In genomic region chr7:130827431-130827830, GRCm38 (mm10) we compare ENCODE assay signal across 9 mouse cellular contexts. TPM values are rescaled to one million over a fixed set of nuclear protein-coding genes. Genes with fewer than 3 reads are reported as not detected.
DNase-seq lines count a peak whose midpoint lies in the region; ATAC-seq and TF ChIP-seq lines count a peak whose summit lies in the region.
"Had no signal": no experiment of that assay in that cellular context is flagged by ENCODE, and none has a peak within 500 bp of the region (broad histone marks: within the 10 kb centered on the region; RNA-seq: fewer than 3 reads in every experiment).

No protein-coding gene starts in this region.

- no peak overlapping the region for H3K4me3 ChIP-seq in midbrain, embryonic 10.5 days
- H3K4me3 ChIP-seq in midbrain, embryonic 13.5 days (replicated peaks) = no peak overlapping the region
- H3K4me3 ChIP-seq in bone marrow macrophage, adult 2 months (ENCODE audit: insufficient read depth, low read length) = no peak overlapping the region
- no peak overlapping the region for H3K4me3 ChIP-seq in heart, postnatal 0 days (ENCODE audit: low read depth, low read length)
- H3K4me3 ChIP-seq in limb, embryonic 11.5 days (ENCODE audit: low read depth, low read length) = no peak overlapping the region
- H3K4me3 ChIP-seq: megakaryocyte, embryonic 14.5 days had no signal

- H3K27me3 ChIP-seq in midbrain, embryonic 10.5 days (ENCODE audit: low read depth, poor library complexity, severe bottlenecking) = peaks cover 11% of the 10 kb centered on the region; the same call in 1 of the 2 replicates
- peaks cover 4% of the 10 kb centered on the region for H3K27me3 ChIP-seq in midbrain, embryonic 13.5 days
- H3K27me3 ChIP-seq in heart, postnatal 0 days (ENCODE audit: control insufficient read depth, insufficient read depth, low read length) = no peaks in the 10 kb centered on the region
- H3K27me3 ChIP-seq in limb, embryonic 11.5 days (ENCODE audit: control insufficient read depth, insufficient read depth, low read length) = no peaks in the 10 kb centered on the region

- ATAC-seq in CD4-positive, CD25-positive, alpha-beta regulatory T cell, adult 4 months = no peak
- no peak for ATAC-seq in midbrain, embryonic 13.5 days
- peak; percentile 50 for ATAC-seq in heart, postnatal 0 days (ENCODE audit: insufficient read depth, low read depth)
- ATAC-seq in limb, embryonic 11.5 days (ENCODE audit: insufficient number of reproducible peaks, low FRiP score, low TSS enrichment, low read depth) = no peak

- no peak for TF ChIP-seq POLR2A in bone marrow macrophage, adult 2 months (IDR thresholded peaks at IDR 0.05; ENCODE audit: borderline replicate concordance, low read depth, low read length)

- no peak overlapping the region for H3K4me2 ChIP-seq in midbrain, embryonic 13.5 days (replicated peaks)
- no peak overlapping the region for H3K4me2 ChIP-seq in heart, postnatal 0 days (ENCODE audit: low read depth, low read length)
- no peak overlapping the region for H3K4me2 ChIP-seq in limb, embryonic 11.5 days (ENCODE audit: low read depth, severe bottlenecking)

- 71% methylated on average over 3 of the region's 3 CpGs for WGBS in midbrain, embryonic 10.5 days
- WGBS in midbrain, embryonic 13.5 days = 58% methylated on average over 3 of the region's 3 CpGs
- WGBS in heart, postnatal 0 days = 28% methylated on average over 3 of the region's 3 CpGs
- 38% methylated on average over 3 of the region's 3 CpGs for WGBS in limb, embryonic 11.5 days

- no peak for TF ChIP-seq EP300 in heart, postnatal 0 days (IDR thresholded peaks at IDR 0.05; ENCODE audit: low read depth)

- 0 out of 2 replicates have a peak, but pooled peaks cover 4% of the 10 kb centered on the region for H3K4me1 ChIP-seq in midbrain, embryonic 10.5 days
- H3K4me1 ChIP-seq in midbrain, embryonic 13.5 days (replicated peaks) = no peaks in the 10 kb centered on the region
- H3K4me1 ChIP-seq in bone marrow macrophage, adult 2 months (ENCODE audit: control insufficient read depth, insufficient read depth, low read length) = no peaks in the 10 kb centered on the region
- 0 out of 2 replicates have a peak, but pooled peaks cover 10% of the 10 kb centered on the region for H3K4me1 ChIP-seq in heart, postnatal 0 days (ENCODE audit: control insufficient read depth, insufficient read depth)
- no peaks in the 10 kb centered on the region for H3K4me1 ChIP-seq in limb, embryonic 11.5 days (ENCODE audit: control insufficient read depth, insufficient read depth, low read length)

- no peaks in the 10 kb centered on the region for H3K36me3 ChIP-seq in midbrain, embryonic 10.5 days
- no peaks in the 10 kb centered on the region for H3K36me3 ChIP-seq in midbrain, embryonic 13.5 days
- H3K36me3 ChIP-seq in heart, postnatal 0 days (replicated peaks; ENCODE audit: control insufficient read depth, insufficient read depth, low read length) = no peaks in the 10 kb centered on the region
- H3K36me3 ChIP-seq in limb, embryonic 11.5 days (ENCODE audit: control insufficient read depth, insufficient read depth, low read length) = no peaks in the 10 kb centered on the region

- TF ChIP-seq CTCF in bone marrow macrophage, adult 2 months (IDR thresholded peaks at IDR 0.05; ENCODE audit: low read depth, low read length) = 0 out of 2 replicates have a peak, but pooled peaks have one; percentile 25
- TF ChIP-seq CTCF in heart, postnatal 0 days (IDR thresholded peaks at IDR 0.05; ENCODE audit: low read depth) = peak; percentile 79

- no peaks in the 10 kb centered on the region for H3K9me3 ChIP-seq in midbrain, embryonic 10.5 days (replicated peaks)
- no peaks in the 10 kb centered on the region for H3K9me3 ChIP-seq in midbrain, embryonic 13.5 days
- H3K9me3 ChIP-seq in heart, postnatal 0 days (replicated peaks; ENCODE audit: control insufficient read depth, low read length) = no peaks in the 10 kb centered on the region
- no peaks in the 10 kb centered on the region for H3K9me3 ChIP-seq in limb, embryonic 11.5 days (ENCODE audit: control insufficient read depth, low read length)
- H3K9me3 ChIP-seq: megakaryocyte, embryonic 14.5 days had no signal

- no peak overlapping the region for H3K9ac ChIP-seq in midbrain, embryonic 13.5 days (replicated peaks)
- H3K9ac ChIP-seq in heart, postnatal 0 days (replicated peaks; ENCODE audit: low read depth, low read length) = no peak overlapping the region
- no peak overlapping the region for H3K9ac ChIP-seq in limb, embryonic 11.5 days (ENCODE audit: low read length)

- peak; percentile 50 for DNase-seq in CD4-positive, CD25-positive, alpha-beta regulatory T cell, adult 2 months (ENCODE audit: low read depth, low spot score)
- DNase-seq in midbrain, embryonic 10.5 days (ENCODE audit: low spot score) = peak; percentile 50
- peak; percentile 42 for DNase-seq in heart, postnatal 0 days (ENCODE audit: low spot score)
- DNase-seq in limb, embryonic 11.5 days (ENCODE audit: low spot score) = peak; percentile 61
- peak; percentile 24 for DNase-seq in skeletal muscle tissue, adult 2 months (ENCODE audit: low read depth, low spot score)

- no peak overlapping the region for H3K27ac ChIP-seq in midbrain, embryonic 10.5 days (replicated peaks)
- no peak overlapping the region for H3K27ac ChIP-seq in midbrain, embryonic 13.5 days
- no peak overlapping the region for H3K27ac ChIP-seq in bone marrow macrophage, adult 2 months (ENCODE audit: insufficient read depth, low read depth, low read length)
- no peak overlapping the region for H3K27ac ChIP-seq in heart, postnatal 0 days (ENCODE audit: low read depth)
- no peak overlapping the region for H3K27ac ChIP-seq in limb, embryonic 11.5 days (replicated peaks; ENCODE audit: low read depth, low read length)

RNA-seq across cellular contexts. Expression of gene Plekha1, which starts 38.1 kb away (rescaled TPM):
- 10 to 100 TPM; 30.9 to 41.6 TPM for polyA plus RNA-seq in CD4-positive, CD25-positive, alpha-beta regulatory T cell, adult 4 months (2017; shearing (Covaris generic))
- 49.9 and 50.9 TPM in 2 replicates for polyA plus RNA-seq in midbrain, embryonic 10.5 days (2016; fragmentation: Nextera tagmentation; extraction: Ambion mirVana)
- 54.6 and 55.5 TPM in 2 replicates for polyA plus RNA-seq in midbrain, embryonic 13.5 days (2015; fragmentation: Nextera tagmentation; extraction: Ambion mirVana)
- 35.7 and 37.8 TPM in 2 replicates for polyA plus RNA-seq in bone marrow macrophage, adult 2 months (2012; ENCODE audit: insufficient read depth, insufficient read length, missing spikeins)
- total RNA-seq in heart, postnatal 0 days (2014; rRNA removed; ENCODE audit: low replicate concordance) = 60.5 and 67.5 TPM in 2 replicates
- polyA plus RNA-seq in heart, postnatal 0 days (2015; fragmentation: Nextera tagmentation; extraction: Ambion mirVana) = 38.0 and 43.6 TPM in 2 replicates
- 21.3 and 24.7 TPM in 2 replicates for polyA plus RNA-seq in limb, embryonic 11.5 days (2014; fragmentation: Nextera tagmentation; extraction: Ambion mirVana)

RNA-seq across cellular contexts. Expression of gene Btbd16, which starts 53.6 kb away (rescaled TPM):
- 1 to 10 TPM; 6.3 to 7.4 TPM for polyA plus RNA-seq in CD4-positive, CD25-positive, alpha-beta regulatory T cell, adult 4 months (2017; shearing (Covaris generic))
- not detected in 2 replicates for polyA plus RNA-seq in midbrain, embryonic 10.5 days (2016; fragmentation: Nextera tagmentation; extraction: Ambion mirVana)
- polyA plus RNA-seq in midbrain, embryonic 13.5 days (2015; fragmentation: Nextera tagmentation; extraction: Ambion mirVana) = not detected in 2 replicates
- polyA plus RNA-seq in bone marrow macrophage, adult 2 months (2012; ENCODE audit: insufficient read depth, insufficient read length, missing spikeins) = not detected in 2 replicates
- total RNA-seq in heart, postnatal 0 days (2014; rRNA removed; ENCODE audit: low replicate concordance) = not detected in 2 replicates
- polyA plus RNA-seq in heart, postnatal 0 days (2015; fragmentation: Nextera tagmentation; extraction: Ambion mirVana) = 0.12 and 0.25 TPM in 2 replicates
- polyA plus RNA-seq in limb, embryonic 11.5 days (2014; fragmentation: Nextera tagmentation; extraction: Ambion mirVana) = 0.16 TPM in 1 of 2 replicates, not detected in the other
